Mouse (Mus musculus): Measurements from ENCODE around the gene Dennd1a.

GRCm38 (mm10) chr2:37802610-37803212, 484.5 kb downstream of the Dennd1a start:
- TF ChIP-seq CTCF (IDR thresholded peaks at IDR 0.05; ENCODE audit: low read depth, low read length) (peak; percentile 98), POLR2A (IDR thresholded peaks at IDR 0.05; ENCODE audit: insufficient read depth, low read length) (no peak)

Data from ES-Bruce4 (cell line).